Mouse (Mus musculus) lung, embryonic 14.5 days (tissue): ENCODE measurements at regions not wholly inside any gene's neighbourhood (a gene's known extent, or its start where the extent isn't known, plus 50 kb on each side); places are given as distances from the start of the nearest gene placed in this dataset.
A peak's percentile ranks its signal among the peaks of the same experiment; 100 is the strongest.
"Not testable (repeated sequence)": the region's sequence is repeated elsewhere in the genome, so short reads cannot be mapped to it uniquely, and the experiment has no call there.

ENCODE experiments used
- ATAC-seq: fragments of 200-750 bp; cut with Nextera tagmentation; 2 replicates; pipeline ENCODE4 v1.8.0; 2017; ENCODE audit warnings: mild to moderate bottlenecking, moderate TSS enrichment, moderate library complexity; ENCODE audit not compliant: insufficient read depth
- DNase-seq: peaks from one replicate; pipeline ENCODE4 v3.0.0-alpha.2; 2015
- H3K27ac ChIP-seq: fragments of 300-500 bp; sonication (generic); 2 replicates; pipeline ENCODE4 v1.5.1; 2014; ENCODE audit warnings: low read depth, mild to moderate bottlenecking, moderate library complexity
- H3K27me3 ChIP-seq: fragments of 300-500 bp; sonication (generic); 2 replicates; pipeline ENCODE4 v1.6.1; 2014; ENCODE audit warnings: low read length, control low read depth; ENCODE audit not compliant: insufficient read depth
- H3K36me3 ChIP-seq: fragments of 300-500 bp; sonication (generic); 2 replicates; pipeline ENCODE4 v1.6.1; 2014; ENCODE audit warnings: control low read depth; ENCODE audit not compliant: insufficient read depth
- H3K4me1 ChIP-seq: fragments of 300-500 bp; sonication (generic); 2 replicates; pipeline ENCODE4 v1.6.1; 2014; ENCODE audit warnings: antibody characterized with exemption, control low read depth; ENCODE audit not compliant: insufficient read depth
- H3K4me2 ChIP-seq: fragments of 300-500 bp; sonication (generic); 2 replicates; pipeline ENCODE4 v1.6.1; 2014; ENCODE audit warnings: mild to moderate bottlenecking
- H3K4me3 ChIP-seq: fragments of 300-500 bp; sonication (generic); 2 replicates; pipeline ENCODE4 v1.5.1; 2014; ENCODE audit warnings: low read depth, low read length
- H3K9ac ChIP-seq: fragments of 300-500 bp; sonication (generic); 2 replicates; pipeline ENCODE4 v1.6.1; 2014
- H3K9me3 ChIP-seq: fragments of 300-500 bp; sonication (generic); 2 replicates; pipeline ENCODE4 v1.6.1; 2016; ENCODE audit warnings: low read depth, low read length, control low read depth
- CTCF ChIP-seq: IDR thresholded peaks from 2 replicates; pipeline ENCODE4 v1.5.1; 2016; ENCODE audit warnings: antibody characterized with exemption, low read depth
- WGBS: fragments of 180-500 bp; shearing (Covaris S2); extraction: QIAGEN DNeasy Blood & Tissue Kit; methylation state at CpG from one replicate; pipeline ENCODE4 v1.1.7; 2014; 5-methylcytosine and 5-hydroxymethylcytosine counted together

- H3K4me3 ChIP-seq, result no peak overlapping the region
- H3K27me3 ChIP-seq, result no peaks in the 10 kb centered on the region
- no peaks in the 10 kb centered on the region for H3K36me3 ChIP-seq
- H3K4me1 ChIP-seq, result no peaks in the 10 kb centered on the region
- DNase-seq (no peak), ATAC-seq (no peak)
- WGBS, result 81% methylated on average over 14 of the region's 14 CpGs
- H3K4me2 ChIP-seq, result no peak overlapping the region
- no peaks in the 10 kb centered on the region; the same call in 1 of the 2 replicates for H3K9me3 ChIP-seq
- no peak overlapping the region for H3K9ac ChIP-seq
- H3K27ac ChIP-seq, result no peak overlapping the region
- TF ChIP-seq CTCF, result no peak
These were observed 55.3 kb downstream of the Actbl2 start for GRCm38 (mm10) chr13:111309848-111310692.

- H3K4me3 ChIP-seq, result no peak overlapping the region
- WGBS, result 100% methylated on average over 1 of the region's 1 CpGs
- no peaks in the 10 kb centered on the region for H3K27me3 ChIP-seq
- no peak overlapping the region for H3K9ac ChIP-seq
- H3K36me3 ChIP-seq, result no peaks in the 10 kb centered on the region
- no peak overlapping the region for H3K4me2 ChIP-seq
- no peaks in the 10 kb centered on the region for H3K4me1 ChIP-seq
- ATAC-seq (no peak), DNase-seq (no peak)
- no peak overlapping the region for H3K27ac ChIP-seq
- TF ChIP-seq CTCF, result no peak
- H3K9me3 ChIP-seq, result no peaks in the 10 kb centered on the region; the same call in 1 of the 2 replicates
These were observed 55.9 kb downstream of the Actbl2 start for GRCm38 (mm10) chr13:111310693-111311045.

GRCm38 (mm10) chr13:111313506-111313905 lies 58.7 kb downstream of the Actbl2 start:
- H3K27ac ChIP-seq, H3K4me1 ChIP-seq, H3K27me3 ChIP-seq, H3K36me3 ChIP-seq, H3K9me3 ChIP-seq, H3K4me2 ChIP-seq, DNase-seq, ATAC-seq, H3K9ac ChIP-seq, H3K4me3 ChIP-seq: not testable (repeated sequence)
- WGBS, result 82% methylated on average over 3 of the region's 3 CpGs

GRCm38 (mm10) chr13:111317876-111318275 lies 63.1 kb downstream of the Actbl2 start:
- WGBS, result 84% methylated on average over 2 of the region's 2 CpGs
- not testable (repeated sequence) for H3K27ac ChIP-seq, H3K4me2 ChIP-seq, ATAC-seq, H3K4me3 ChIP-seq, H3K4me1 ChIP-seq, H3K27me3 ChIP-seq, H3K9me3 ChIP-seq, H3K9ac ChIP-seq, DNase-seq, H3K36me3 ChIP-seq

GRCm38 (mm10) chr13:111323206-111323605 lies 68.4 kb downstream of the Actbl2 start:
- Histone ChIP-seq H3K27ac (no peak overlapping the region), H3K4me1 (no peaks in the 10 kb centered on the region), H3K4me2 (no peak overlapping the region), H3K4me3 (no peak overlapping the region), H3K9me3 (no peaks in the 10 kb centered on the region), H3K27me3 (no peaks in the 10 kb centered on the region), H3K36me3 (no peaks in the 10 kb centered on the region), H3K9ac (no peak overlapping the region)
- TF ChIP-seq CTCF, result no peak
- no peak for ATAC-seq
- no peak for DNase-seq
- WGBS, result 45% methylated on average over 8 of the region's 8 CpGs

GRCm38 (mm10) chr13:111326096-111326665 lies 71.4 kb downstream of the Actbl2 start:
- no peak for TF ChIP-seq CTCF
- Histone ChIP-seq H3K9ac (no peak overlapping the region), H3K4me3 (no peak overlapping the region), H3K9me3 (no peaks in the 10 kb centered on the region), H3K27me3 (no peaks in the 10 kb centered on the region), H3K4me2 (no peak overlapping the region), H3K4me1 (no peaks in the 10 kb centered on the region), H3K27ac (no peak overlapping the region), H3K36me3 (no peaks in the 10 kb centered on the region)
- ATAC-seq (no peak), DNase-seq (peak; percentile 48)
- 53% methylated on average over 16 of the region's 16 CpGs for WGBS

GRCm38 (mm10) chr13:111333035-111333434 lies 78.2 kb downstream of the Actbl2 start:
- H3K27me3 ChIP-seq, result no peaks in the 10 kb centered on the region
- 66% methylated on average over 3 of the region's 3 CpGs for WGBS
- no peak overlapping the region for H3K27ac ChIP-seq
- H3K36me3 ChIP-seq, result no peaks in the 10 kb centered on the region
- no peak for ATAC-seq
- no peak for DNase-seq
- H3K9ac ChIP-seq, result no peak overlapping the region
- no peak overlapping the region for H3K4me3 ChIP-seq
- no peak for TF ChIP-seq CTCF
- peaks cover 8% of the 10 kb centered on the region; the same call in 1 of the 2 replicates for H3K4me1 ChIP-seq
- H3K9me3 ChIP-seq, result no peaks in the 10 kb centered on the region
- no peak overlapping the region for H3K4me2 ChIP-seq
